Mouse (Mus musculus): ENCODE data around the gene Olfr1062. TPM values are rescaled to one million over a fixed set of nuclear protein-coding genes. Genes with fewer than 3 reads are reported as not detected.
"Not testable (repeated sequence)": the region's sequence is repeated elsewhere in the genome, so short reads cannot be mapped to it uniquely, and the experiment has no call there.

Gene Olfr1062
- polyA plus RNA-seq (2016; fragmentation: Nextera tagmentation; extraction: Ambion mirVana) = not detected in 2 replicates

DNA sequence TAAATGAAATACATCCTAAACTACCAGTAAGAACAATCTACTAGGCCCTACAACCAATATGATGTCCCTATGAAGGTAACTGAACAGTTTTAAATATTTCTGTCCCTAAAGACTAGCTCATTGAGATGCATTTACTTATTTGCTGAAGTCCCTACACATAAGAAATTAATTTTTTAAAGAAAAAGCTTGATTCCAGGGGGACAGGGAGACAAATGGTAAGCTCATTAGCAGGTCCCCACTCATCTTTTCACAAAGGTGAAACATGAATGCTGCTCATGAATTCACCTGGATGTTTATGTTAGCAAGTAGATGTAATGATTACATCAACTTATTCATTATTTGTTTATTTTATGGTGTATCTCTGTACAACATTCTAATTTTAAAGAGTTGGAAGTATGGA, at the start of gene Olfr1062:
Gene Olfr1062, minus strand, starts transcription at position 101 of the 400 bp plus-strand sequence.
- not testable (repeated sequence) for H3K9me3 ChIP-seq; H3K27me3 ChIP-seq; H3K27ac ChIP-seq; ATAC-seq (ENCODE audit: insufficient number of reproducible peaks, insufficient read depth, low FRiP score, low TSS enrichment, low read depth); H3K9ac ChIP-seq (replicated peaks); H3K4me1 ChIP-seq (replicated peaks); H3K4me3 ChIP-seq (replicated peaks); H3K36me3 ChIP-seq; H3K4me2 ChIP-seq

GRCm38 (mm10) chr2:86464442-86465109, 38.0 kb upstream of the Olfr1062 start:
- no peak overlapping the region for H3K4me3 ChIP-seq (replicated peaks)
- no peak for ATAC-seq (ENCODE audit: insufficient number of reproducible peaks, insufficient read depth, low FRiP score, low TSS enrichment, low read depth)
- H3K4me2 ChIP-seq = no peak overlapping the region
- H3K9ac ChIP-seq (replicated peaks) = no peak overlapping the region
- no peaks in the 10 kb centered on the region for H3K27me3 ChIP-seq
- no peaks in the 10 kb centered on the region for H3K9me3 ChIP-seq
- H3K36me3 ChIP-seq = no peaks in the 10 kb centered on the region
- WGBS = 38% methylated on average over 10 of the region's 10 CpGs
- no peak overlapping the region for H3K27ac ChIP-seq
- H3K4me1 ChIP-seq (replicated peaks) = no peaks in the 10 kb centered on the region

DNA sequence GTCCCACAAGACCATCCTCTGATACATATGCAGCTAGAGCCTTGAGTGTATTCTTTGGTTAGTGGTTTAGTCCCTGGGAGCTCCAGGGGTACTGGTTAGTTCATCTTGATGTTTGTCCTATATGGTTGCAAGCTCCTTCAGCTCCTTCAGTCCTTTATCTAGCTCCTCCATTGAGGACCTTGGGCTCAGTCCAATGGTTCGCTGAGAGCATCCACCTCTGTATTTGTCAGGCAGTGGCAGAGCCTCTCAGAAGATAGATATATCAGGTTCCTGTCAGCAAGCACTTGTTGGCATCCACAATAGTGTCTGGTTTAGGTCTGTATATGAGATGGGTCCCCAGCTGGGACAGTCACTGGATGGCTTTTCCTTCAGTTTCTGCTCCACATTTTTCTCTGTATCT, 33.9 kb upstream of the Olfr1062 start:
- Histone ChIP-seq H3K27me3 (no peaks in the 10 kb centered on the region), H3K27ac (no peak overlapping the region), H3K9me3 (no peaks in the 10 kb centered on the region), H3K4me2 (no peak overlapping the region), H3K4me1 (replicated peaks) (no peaks in the 10 kb centered on the region), H3K4me3 (replicated peaks) (no peak overlapping the region), H3K36me3 (no peaks in the 10 kb centered on the region), H3K9ac (replicated peaks) (no peak overlapping the region)
- 71% methylated on average over 1 of the region's 1 CpGs for WGBS
- no peak for ATAC-seq (ENCODE audit: insufficient number of reproducible peaks, insufficient read depth, low FRiP score, low TSS enrichment, low read depth)

DNA sequence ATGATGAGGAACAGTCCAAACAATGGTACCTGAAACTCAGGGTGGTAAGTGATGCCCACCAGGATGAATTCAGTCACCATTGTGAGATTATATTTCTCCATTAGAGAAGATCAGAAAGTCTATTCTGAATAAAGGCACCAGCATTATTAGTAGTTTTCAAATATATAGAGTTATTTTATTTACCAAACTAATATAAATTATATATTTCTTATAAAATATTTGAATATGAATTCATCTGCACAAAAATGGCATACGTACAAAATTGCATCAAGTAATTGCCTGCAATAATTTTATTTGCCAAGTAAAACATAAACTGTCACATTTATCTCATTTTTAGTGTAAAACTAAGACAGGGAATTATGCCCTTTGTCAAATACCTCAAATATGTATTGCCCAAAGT, 29.6 kb upstream of the Olfr1062 start, which contains the start of gene Olfr1066:
Gene Olfr1066, minus strand, starts transcription at position 101 of the 400 bp plus-strand sequence.
- WGBS = 85% methylated on average over 1 of the region's 1 CpGs
- Histone ChIP-seq H3K27ac (no peak within 1 kb of the TSS), H3K9me3 (no peaks in the 10 kb centered on the region), H3K9ac (replicated peaks) (no peak within 1 kb of the TSS), H3K4me1 (replicated peaks) (no peaks in the 10 kb centered on the region), H3K4me3 (replicated peaks) (no peak within 1 kb of the TSS), H3K4me2 (no peak within 1 kb of the TSS), H3K27me3 (no peaks in the 10 kb centered on the region), H3K36me3 (no peaks in the 10 kb centered on the region)
- no peak for ATAC-seq (ENCODE audit: insufficient number of reproducible peaks, insufficient read depth, low FRiP score, low TSS enrichment, low read depth)

DNA sequence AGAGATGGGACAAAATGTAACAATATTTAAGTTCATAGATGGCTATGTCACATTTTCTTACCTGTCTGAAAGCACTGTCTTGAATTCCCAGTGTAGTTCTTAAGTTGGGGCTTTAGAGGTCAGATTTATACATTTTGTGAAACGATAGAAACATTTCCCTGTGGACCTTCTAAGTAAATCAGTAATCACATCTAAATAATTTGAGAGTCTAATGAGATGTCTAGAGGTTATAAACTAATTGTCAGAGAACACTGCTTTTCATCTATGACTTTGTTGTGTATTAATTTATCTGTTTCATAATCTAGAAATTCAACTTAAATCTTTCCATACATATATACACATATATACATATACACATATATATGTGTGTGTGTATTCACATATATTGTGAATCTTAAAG, 23.9 kb upstream of the Olfr1062 start, which contains the start of gene Olfr1065:
Gene Olfr1065, minus strand, starts transcription at position 101 of the 400 bp plus-strand sequence.
- H3K27me3 ChIP-seq; H3K4me2 ChIP-seq; H3K4me3 ChIP-seq (replicated peaks); H3K36me3 ChIP-seq; H3K4me1 ChIP-seq (replicated peaks); H3K9me3 ChIP-seq; H3K9ac ChIP-seq (replicated peaks); ATAC-seq (ENCODE audit: insufficient number of reproducible peaks, insufficient read depth, low FRiP score, low TSS enrichment, low read depth); H3K27ac ChIP-seq: not testable (repeated sequence)
- 86% methylated on average over 1 of the region's 1 CpGs for WGBS

DNA sequence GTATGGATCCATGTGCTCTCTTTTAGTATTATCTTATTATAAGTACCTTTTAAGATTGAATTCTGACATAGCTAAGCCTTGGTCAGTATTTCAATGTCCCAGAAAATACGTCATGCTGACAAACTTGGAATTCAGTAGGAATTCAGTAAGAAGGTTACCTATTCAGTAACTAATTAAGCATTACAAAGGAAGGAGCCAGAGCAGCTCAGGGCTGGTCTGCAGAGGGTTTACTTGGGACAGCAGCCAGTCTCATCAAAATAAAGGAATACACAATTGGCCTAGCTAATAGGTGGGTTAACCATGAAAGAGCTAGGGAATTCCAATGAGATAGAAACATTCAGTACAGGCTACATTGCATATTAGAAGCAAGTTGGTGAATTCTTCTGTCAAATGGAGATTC, 15.6 kb upstream of the Olfr1062 start:
- not testable (repeated sequence) for H3K27me3 ChIP-seq; H3K36me3 ChIP-seq; H3K9ac ChIP-seq (replicated peaks); H3K4me3 ChIP-seq (replicated peaks); H3K9me3 ChIP-seq; H3K4me2 ChIP-seq; ATAC-seq (ENCODE audit: insufficient number of reproducible peaks, insufficient read depth, low FRiP score, low TSS enrichment, low read depth); H3K4me1 ChIP-seq (replicated peaks); H3K27ac ChIP-seq
- 68% methylated on average over 1 of the region's 1 CpGs for WGBS

DNA sequence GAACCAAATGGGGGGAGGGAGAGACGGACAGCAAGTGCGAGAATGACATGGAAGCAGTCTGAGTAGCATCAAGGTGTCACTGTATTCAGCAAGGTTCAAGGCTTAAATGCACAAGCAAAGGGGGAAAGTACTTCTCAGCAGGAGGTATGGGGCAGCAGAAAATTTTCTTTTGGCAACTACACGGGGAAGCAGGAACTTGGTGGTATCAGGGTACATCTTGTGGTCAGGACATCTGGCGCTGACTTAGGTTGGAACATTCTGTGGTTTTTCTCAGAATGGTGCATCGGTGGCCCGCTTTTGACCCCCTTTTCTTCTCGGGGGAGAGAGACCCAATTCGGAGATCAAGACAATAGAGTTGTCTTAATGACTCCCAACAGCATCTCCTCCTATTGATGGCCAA, 2.0 kb upstream of the Olfr1062 start:
- not testable (repeated sequence) for H3K9ac ChIP-seq (replicated peaks); H3K9me3 ChIP-seq; H3K27ac ChIP-seq; H3K4me1 ChIP-seq (replicated peaks); H3K27me3 ChIP-seq; H3K4me3 ChIP-seq (replicated peaks); H3K36me3 ChIP-seq; ATAC-seq (ENCODE audit: insufficient number of reproducible peaks, insufficient read depth, low FRiP score, low TSS enrichment, low read depth); H3K4me2 ChIP-seq
- WGBS = 87% methylated on average over 8 of the region's 8 CpGs

GRCm38 (mm10) chr2:86413950-86414349, 12.6 kb downstream of the Olfr1062 start, which contains the start of gene Olfr1061:
Olfr1061 (minus strand) TSS chr2:86414050.
- H3K27me3 ChIP-seq = no peaks in the 10 kb centered on the region
- no peak within 1 kb of the TSS for H3K4me3 ChIP-seq (replicated peaks)
- no peak within 1 kb of the TSS for H3K4me2 ChIP-seq
- H3K4me1 ChIP-seq (replicated peaks) = no peaks in the 10 kb centered on the region
- H3K9me3 ChIP-seq = no peaks in the 10 kb centered on the region
- WGBS = 86% methylated on average over 1 of the region's 1 CpGs
- H3K9ac ChIP-seq (replicated peaks) = no peak within 1 kb of the TSS
- no peak for ATAC-seq (ENCODE audit: insufficient number of reproducible peaks, insufficient read depth, low FRiP score, low TSS enrichment, low read depth)
- H3K36me3 ChIP-seq = no peaks in the 10 kb centered on the region
- no peak within 1 kb of the TSS for H3K27ac ChIP-seq

- Histone ChIP-seq H3K27me3 (no peaks in the 10 kb centered on the region), H3K4me2 (no peak overlapping the region), H3K4me1 (replicated peaks) (no peaks in the 10 kb centered on the region), H3K36me3 (no peaks in the 10 kb centered on the region), H3K9ac (replicated peaks) (no peak overlapping the region), H3K27ac (no peak overlapping the region), H3K4me3 (replicated peaks) (no peak overlapping the region), H3K9me3 (no peaks in the 10 kb centered on the region)
- WGBS = 93% methylated on average over 2 of the region's 2 CpGs
- ATAC-seq (ENCODE audit: insufficient number of reproducible peaks, insufficient read depth, low FRiP score, low TSS enrichment, low read depth) = no peak
Measured at GRCm38 (mm10) chr2:86395114-86395513, 31.4 kb downstream of the Olfr1062 start.

- H3K9me3 ChIP-seq; ATAC-seq (ENCODE audit: insufficient number of reproducible peaks, insufficient read depth, low FRiP score, low TSS enrichment, low read depth); H3K36me3 ChIP-seq; H3K9ac ChIP-seq (replicated peaks); H3K4me3 ChIP-seq (replicated peaks); H3K27me3 ChIP-seq; H3K4me2 ChIP-seq; H3K4me1 ChIP-seq (replicated peaks); H3K27ac ChIP-seq: not testable (repeated sequence)
Measured at GRCm38 (mm10) chr2:86388461-86388860, 38.1 kb downstream of the Olfr1062 start, which contains the start of gene Olfr1058. Olfr1058 (minus strand) TSS chr2:86388561.

DNA sequence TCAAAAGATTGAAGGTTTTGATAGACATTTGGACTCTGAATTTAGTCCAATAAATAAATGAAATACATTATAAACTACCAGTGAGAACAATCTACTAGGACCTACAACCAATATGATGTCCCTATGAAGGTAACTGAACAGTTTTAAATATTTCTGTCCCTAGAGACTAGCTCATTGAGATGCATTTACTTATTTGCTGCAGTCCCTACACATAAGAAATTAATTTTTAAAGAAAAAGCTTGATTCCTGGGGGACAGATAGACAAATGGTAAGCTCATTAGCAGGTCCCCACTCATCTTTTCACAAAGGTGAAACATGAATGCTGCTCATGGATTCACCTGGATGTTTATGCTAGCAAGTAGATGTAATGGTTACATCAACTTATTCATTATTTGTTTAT, 48.3 kb downstream of the Olfr1062 start, which contains the start of gene Olfr1057:
Gene Olfr1057, minus strand, starts transcription at position 101 of the 400 bp plus-strand sequence.
- H3K4me3 ChIP-seq (replicated peaks) = no peak within 1 kb of the TSS
- no peaks in the 10 kb centered on the region for H3K36me3 ChIP-seq
- no peak within 1 kb of the TSS for H3K4me2 ChIP-seq
- H3K27me3 ChIP-seq = no peaks in the 10 kb centered on the region
- no peak for ATAC-seq (ENCODE audit: insufficient number of reproducible peaks, insufficient read depth, low FRiP score, low TSS enrichment, low read depth)
- H3K9me3 ChIP-seq = no peaks in the 10 kb centered on the region
- H3K9ac ChIP-seq (replicated peaks) = no peak within 1 kb of the TSS
- H3K27ac ChIP-seq = no peak within 1 kb of the TSS
- H3K4me1 ChIP-seq (replicated peaks) = no peaks in the 10 kb centered on the region

All from limb, embryonic 12.5 days (tissue).